Mouse (Mus musculus): ENCODE measurements around the gene D630039A03Rik.
"Not testable (repeated sequence)": the region's sequence is repeated elsewhere in the genome, so short reads cannot be mapped to it uniquely, and the experiment has no call there.

Gene D630039A03Rik

GRCm38 (mm10) chr4:57888978-57889377, 27.1 kb downstream of the D630039A03Rik start:
- not testable (repeated sequence) for DNase-seq (ENCODE audit: low read depth, low spot score)

- no peak for DNase-seq (ENCODE audit: low read depth, low spot score)
These were observed 27.9 kb downstream of the D630039A03Rik start for GRCm38 (mm10) chr4:57888246-57888645.

GRCm38 (mm10) chr4:57886888-57887230, 29.2 kb downstream of the D630039A03Rik start:
- no peak for DNase-seq (ENCODE audit: low read depth, low spot score)

GRCm38 (mm10) chr4:57886066-57886887, 29.8 kb downstream of the D630039A03Rik start:
- no peak for DNase-seq (ENCODE audit: low read depth, low spot score)

GRCm38 (mm10) chr4:57885186-57885585, 30.9 kb downstream of the D630039A03Rik start:
- DNase-seq (ENCODE audit: low read depth, low spot score): no peak

GRCm38 (mm10) chr4:57884511-57884910, 31.6 kb downstream of the D630039A03Rik start:
- DNase-seq (ENCODE audit: low read depth, low spot score): no peak

- DNase-seq (ENCODE audit: low read depth, low spot score): no peak
These were observed 32.3 kb downstream of the D630039A03Rik start for GRCm38 (mm10) chr4:57883520-57884421.

GRCm38 (mm10) chr4:57879804-57880357, 36.2 kb downstream of the D630039A03Rik start:
- peak; percentile 18 for DNase-seq (ENCODE audit: low read depth, low spot score)

GRCm38 (mm10) chr4:57879137-57879536, 37.0 kb downstream of the D630039A03Rik start:
- no peak for DNase-seq (ENCODE audit: low read depth, low spot score)

GRCm38 (mm10) chr4:57867454-57867853, 48.6 kb downstream of the D630039A03Rik start:
- no peak for DNase-seq (ENCODE audit: low read depth, low spot score)

GRCm38 (mm10) chr4:57866990-57867389, 49.1 kb downstream of the D630039A03Rik start:
- no peak for DNase-seq (ENCODE audit: low read depth, low spot score)

- DNase-seq (ENCODE audit: low read depth, low spot score): no peak
These were observed 50.0 kb downstream of the D630039A03Rik start for GRCm38 (mm10) chr4:57866088-57866487.

GRCm38 (mm10) chr4:57862269-57862986, 53.7 kb downstream of the D630039A03Rik start:
- DNase-seq (ENCODE audit: low read depth, low spot score): no peak

GRCm38 (mm10) chr4:57861856-57862255, 54.2 kb downstream of the D630039A03Rik start:
- DNase-seq (ENCODE audit: low read depth, low spot score): no peak

- DNase-seq (ENCODE audit: low read depth, low spot score): no peak
These were observed 54.9 kb downstream of the D630039A03Rik start for GRCm38 (mm10) chr4:57861166-57861565.

- DNase-seq (ENCODE audit: low read depth, low spot score): no peak
These were observed 55.9 kb downstream of the D630039A03Rik start for GRCm38 (mm10) chr4:57860204-57860611.

All from retina, adult 2 months (tissue).